Mouse (Mus musculus): Measurements from ENCODE around the gene Hpdl.
"Not testable (repeated sequence)": the region's sequence is repeated elsewhere in the genome, so short reads cannot be mapped to it uniquely, and the experiment has no call there.

Hpdl gene

GRCm38 (mm10) chr4:116821694-116822016 is at the start of gene Hpdl:
TSS of gene Hpdl (minus strand) at chr4:116821707.
- DNase-seq = no peak

DNA sequence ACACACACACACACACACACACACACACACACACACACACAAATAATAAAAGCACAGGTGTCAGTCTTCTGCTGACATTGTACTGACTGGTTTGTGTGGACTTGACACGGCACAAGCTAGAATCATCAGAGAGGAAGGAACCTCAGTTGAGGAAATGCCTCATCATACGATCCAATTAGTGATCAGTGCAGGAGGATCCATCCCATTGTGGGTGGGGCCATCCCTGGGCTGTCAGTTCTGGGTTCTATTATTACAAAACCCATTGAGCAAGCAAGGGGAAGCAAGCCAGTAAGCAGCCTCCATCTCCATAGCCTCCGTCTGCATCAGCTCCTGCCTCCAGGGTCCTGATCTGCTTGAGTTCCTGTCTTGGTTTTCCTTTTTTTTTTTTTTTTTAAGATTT is 48.4 kb upstream of the Hpdl start:
- no peak for DNase-seq

DNA sequence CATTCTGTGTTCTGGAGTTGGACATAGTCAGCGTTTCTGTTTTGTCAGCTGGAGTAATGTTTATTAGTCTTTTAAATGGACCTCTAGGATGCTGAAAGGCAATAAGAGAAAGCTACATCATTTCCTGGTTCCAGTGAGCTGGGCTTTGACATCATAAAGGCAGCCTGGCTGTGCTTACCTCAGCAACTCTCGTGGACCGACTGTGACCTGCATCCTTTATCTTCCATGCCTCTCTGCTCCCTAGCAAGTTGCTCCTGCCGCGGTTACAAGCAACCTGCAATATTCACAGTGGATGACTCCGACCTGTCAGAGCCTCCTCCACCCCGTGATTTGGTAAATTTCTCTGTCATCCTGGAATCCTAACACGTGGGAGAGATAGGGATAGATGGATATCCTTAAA is 40.5 kb upstream of the Hpdl start:
- no peak for DNase-seq

- no peak for DNase-seq
Measured at GRCm38 (mm10) chr4:116859711-116860110, 38.2 kb upstream of the Hpdl start.

- DNase-seq = no peak
Measured at GRCm38 (mm10) chr4:116857203-116857602, 35.7 kb upstream of the Hpdl start.

DNA sequence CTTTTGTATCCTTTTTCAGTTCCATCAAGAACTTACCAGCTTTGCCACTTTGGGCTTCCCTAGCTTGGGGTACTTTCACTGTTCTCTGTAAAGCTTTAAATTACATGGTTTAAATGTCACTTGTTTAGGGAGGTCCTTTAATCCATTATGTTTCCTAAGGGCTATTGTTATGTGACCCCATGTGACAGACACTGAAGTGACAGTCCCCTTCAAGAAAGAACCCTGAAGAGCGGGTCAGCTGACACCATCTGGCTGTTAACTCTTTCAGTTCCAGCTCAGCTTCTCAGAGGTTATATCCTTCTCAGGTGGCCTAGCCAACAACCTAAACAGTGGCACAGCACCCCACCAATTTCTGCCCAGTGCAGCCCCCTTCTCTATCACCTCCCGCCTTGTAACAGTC is 32.8 kb upstream of the Hpdl start:
- DNase-seq = no peak

DNA sequence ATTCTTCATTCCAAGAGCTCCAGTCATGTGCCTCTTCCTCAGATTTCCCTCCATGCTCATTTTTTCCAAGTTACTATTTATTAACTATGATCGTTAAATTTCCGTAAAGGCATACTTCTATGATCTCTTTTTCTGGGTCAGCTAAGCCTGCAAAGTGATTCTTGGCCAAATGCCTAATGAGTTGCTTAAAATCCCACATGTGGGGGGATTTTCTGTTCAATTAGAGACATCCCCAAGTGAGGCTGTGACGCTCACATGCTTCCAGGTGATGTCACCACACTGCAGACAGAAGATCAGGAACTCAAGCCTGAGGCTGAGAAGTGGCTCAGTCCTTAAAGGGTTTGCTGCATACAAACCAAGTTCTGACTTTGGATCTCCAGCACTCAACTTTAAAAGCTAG is 28.4 kb upstream of the Hpdl start:
- no peak for DNase-seq

DNA sequence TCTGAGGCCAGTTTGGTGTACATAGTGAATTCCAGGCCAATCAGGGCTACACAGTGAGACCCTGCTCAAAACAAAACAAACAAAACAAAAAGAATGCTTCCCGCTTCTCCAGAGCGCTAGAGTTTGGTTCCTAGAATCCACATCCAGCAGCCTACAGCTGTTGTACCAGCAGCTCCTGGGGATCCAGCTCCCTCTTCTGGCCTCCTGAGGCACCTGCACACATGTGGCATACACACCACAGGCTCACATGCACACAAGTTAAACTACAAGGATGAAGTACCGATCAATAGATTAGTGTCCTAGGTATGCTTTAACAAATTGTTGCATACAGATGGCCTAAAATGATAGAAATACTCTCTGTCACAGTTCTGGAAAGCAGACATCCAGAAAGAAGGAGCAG is 22.8 kb upstream of the Hpdl start:
- DNase-seq = no peak

GRCm38 (mm10) chr4:116840841-116841240 is 19.3 kb upstream of the Hpdl start:
- DNase-seq = no peak

DNA sequence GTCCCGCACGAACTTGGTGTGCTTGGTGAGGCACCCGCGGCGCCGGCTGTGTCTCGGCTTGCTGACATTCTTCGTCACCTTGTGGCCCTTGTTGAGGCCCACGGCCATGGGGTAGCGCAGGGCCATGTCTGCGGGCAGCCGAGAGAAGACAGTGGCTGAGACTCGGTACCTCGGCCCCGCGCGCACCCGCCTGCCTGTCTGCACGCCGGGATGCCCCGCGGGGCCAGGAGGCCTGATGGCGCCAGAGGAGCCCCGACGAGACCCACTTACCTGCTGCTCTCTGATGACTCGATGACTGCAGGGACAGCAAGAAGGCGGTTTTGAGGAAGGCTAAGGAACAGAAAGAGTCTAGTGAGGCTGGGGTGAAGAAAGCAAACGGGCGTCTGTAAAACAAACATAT is 18.6 kb upstream of the Hpdl start:
- not testable (repeated sequence) for DNase-seq

DNA sequence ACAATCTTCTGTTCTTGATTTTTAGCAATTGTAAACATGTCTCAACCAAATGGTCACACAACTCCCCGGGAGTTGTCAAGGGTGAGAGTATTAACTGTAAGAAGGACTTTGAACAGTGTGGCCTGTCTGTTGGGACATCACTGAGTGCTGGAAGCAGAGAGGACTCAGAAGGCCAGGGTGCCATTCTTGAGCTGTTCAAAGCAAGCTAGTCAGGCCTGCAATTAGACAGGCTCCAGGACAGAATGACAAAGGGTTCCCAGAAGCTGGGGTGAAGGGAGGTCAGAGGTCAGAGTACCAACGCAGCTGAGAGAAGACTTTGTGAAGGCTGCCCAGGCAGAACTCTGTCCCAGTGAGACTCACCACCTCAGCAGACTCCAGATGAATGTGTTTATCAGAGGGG is 17.5 kb upstream of the Hpdl start:
- DNase-seq = no peak

- DNase-seq = no peak
Measured at GRCm38 (mm10) chr4:116830070-116830368, 8.5 kb upstream of the Hpdl start.

DNA sequence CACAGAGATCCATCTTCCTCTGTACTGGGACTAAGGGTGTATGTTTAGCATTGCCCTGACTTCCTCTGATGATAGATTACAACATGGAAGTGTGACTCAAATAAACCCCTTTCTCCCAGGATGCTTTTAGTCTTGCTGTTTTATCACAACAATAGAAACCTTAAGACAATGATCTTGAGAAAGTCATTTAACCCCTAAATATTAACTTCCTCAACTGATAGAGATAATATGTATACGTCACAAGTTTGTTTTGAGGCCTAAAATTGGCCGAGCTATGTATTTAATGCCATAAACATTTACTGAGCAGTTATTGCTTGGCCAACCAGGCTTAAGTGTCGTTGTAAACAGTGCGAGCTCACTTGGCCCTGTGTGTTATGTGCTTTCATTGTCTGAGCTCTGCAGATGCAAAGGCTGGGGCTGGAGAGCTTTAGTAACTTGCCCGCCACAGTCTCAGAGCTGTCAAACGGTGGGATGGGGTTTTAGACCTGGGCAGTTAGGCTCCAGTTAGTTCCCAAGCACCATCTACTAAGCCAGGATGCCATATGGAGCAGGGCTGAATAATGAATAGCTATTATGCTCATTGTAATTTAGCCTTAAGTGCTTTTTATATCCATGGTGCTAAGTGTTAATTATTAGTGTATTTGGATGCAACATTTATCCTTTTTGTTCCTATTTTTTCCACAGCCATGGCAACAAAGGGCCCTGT is 8.0 kb upstream of the Hpdl start:
- DNase-seq = no peak

- no peak for DNase-seq
Measured at GRCm38 (mm10) chr4:116827819-116828218, 6.3 kb upstream of the Hpdl start.

- peak; percentile 46 to 63 for DNase-seq
Measured at GRCm38 (mm10) chr4:116824541-116825004, 3.1 kb upstream of the Hpdl start.

- DNase-seq = peak; percentile 14 to 55
Measured at GRCm38 (mm10) chr4:116820902-116821693, 409 bp downstream of the Hpdl start.

DNA sequence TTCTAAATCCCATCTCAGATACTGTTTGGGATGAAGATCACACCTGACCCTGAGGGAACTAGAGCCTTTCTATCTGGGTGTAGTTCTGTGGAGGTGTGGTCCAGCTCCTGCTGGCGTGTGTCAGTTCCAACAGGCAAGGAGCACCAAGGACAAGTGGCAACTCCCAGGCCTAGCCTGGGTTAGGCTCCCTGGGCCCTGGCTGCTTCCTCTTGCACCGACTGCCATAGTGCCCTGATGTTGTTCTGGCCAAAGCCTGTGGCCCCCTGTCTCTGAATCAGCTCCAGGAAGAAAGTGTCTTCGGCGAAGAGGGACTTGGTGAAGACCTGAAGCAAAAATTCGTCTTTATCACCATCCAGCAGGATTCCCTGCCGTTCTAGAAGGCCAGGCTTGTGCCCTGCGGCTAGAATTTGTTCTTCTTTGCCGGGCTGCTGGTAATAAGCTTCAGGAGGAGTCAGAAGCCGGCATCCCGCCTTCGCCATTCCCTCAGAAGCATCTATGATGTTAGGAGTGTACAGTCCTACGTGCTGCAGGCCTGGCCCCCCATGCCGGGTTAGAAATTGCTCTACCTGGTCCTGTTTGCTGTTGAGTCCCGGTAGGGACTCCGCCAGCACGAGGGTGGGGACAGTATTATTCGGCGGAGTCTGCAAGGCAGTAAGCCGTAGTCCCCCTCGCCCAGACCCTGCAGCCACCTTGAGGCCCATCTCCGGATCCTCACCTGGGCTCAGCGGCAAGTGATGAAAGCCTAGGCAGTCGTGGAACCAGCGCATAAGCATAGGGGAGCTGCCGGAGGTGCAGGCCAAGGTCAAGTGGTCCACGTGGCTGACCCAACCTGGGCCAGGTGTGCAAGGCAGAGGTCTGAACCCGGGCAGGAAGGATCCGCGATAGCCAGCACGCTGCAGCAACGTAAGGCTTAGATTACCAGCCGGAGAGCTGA is 1.3 kb downstream of the Hpdl start:
- DNase-seq = no peak

GRCm38 (mm10) chr4:116817486-116817885 is 4.0 kb downstream of the Hpdl start:
- no peak for DNase-seq

DNA sequence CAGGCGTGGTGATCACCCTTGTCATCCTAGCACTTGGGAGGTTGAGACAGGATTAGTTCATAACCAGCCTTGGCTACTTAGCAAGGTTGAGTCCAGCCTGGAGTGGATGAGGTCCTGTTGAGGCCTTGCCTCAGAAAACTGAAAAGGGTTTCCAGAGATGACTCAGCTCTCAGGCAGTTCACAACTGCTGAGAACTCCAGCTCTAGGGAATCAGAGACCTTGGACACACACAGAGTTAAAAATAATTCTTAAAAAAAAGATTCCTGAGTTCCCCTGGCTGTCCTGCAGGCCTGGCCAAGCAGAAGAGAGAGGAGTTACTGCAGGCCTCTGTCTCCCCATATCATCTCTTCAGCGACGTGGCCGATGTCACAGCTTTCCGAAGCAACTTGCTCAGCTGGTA is 6.2 kb downstream of the Hpdl start:
- no peak for DNase-seq

GRCm38 (mm10) chr4:116811012-116811411 is 10.5 kb downstream of the Hpdl start:
- no peak for DNase-seq

GRCm38 (mm10) chr4:116807197-116808129 is 14.0 kb downstream of the Hpdl start, which contains the start of the genes Toe1 and Mutyh:
TSS of gene Toe1 (minus strand) at chr4:116807640.
TSS of gene Mutyh (plus strand) at chr4:116807723.
- DNase-seq = peak; percentile 90 to 91

DNA sequence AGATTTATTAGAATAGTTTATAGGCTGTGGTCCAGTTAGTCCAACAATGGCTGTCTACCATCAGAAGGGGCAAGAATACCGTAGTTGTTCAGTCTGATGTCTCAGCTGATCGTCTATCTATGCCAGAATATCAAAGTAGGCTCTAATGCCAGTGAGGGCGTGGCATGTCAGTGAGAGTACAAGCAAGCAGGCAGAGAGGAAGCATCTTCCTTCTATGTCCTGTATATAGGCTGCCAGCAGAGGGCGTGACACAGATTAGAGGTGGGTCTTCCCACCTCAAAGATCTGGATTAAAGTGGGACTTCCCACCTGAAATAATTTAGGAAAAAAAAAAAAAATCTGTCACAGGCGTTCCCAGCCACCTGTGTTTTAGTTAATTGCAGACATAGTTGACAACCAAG is 21.6 kb downstream of the Hpdl start:
- no peak for DNase-seq

Measured in spleen, adult 18-20 months (tissue).